Mouse (Mus musculus): ENCODE measurements around the gene Tuba3a. TPM values are rescaled to one million over a fixed set of nuclear protein-coding genes. Genes with fewer than 3 reads are reported as not detected.
A peak's percentile ranks its signal among the peaks of the same experiment; 100 is the strongest.
"Not testable (repeated sequence)": the region's sequence is repeated elsewhere in the genome, so short reads cannot be mapped to it uniquely, and the experiment has no call there.

The Tuba3a gene
- polyA plus RNA-seq, 1 experiment from 2014 or later, result 0.11 TPM

GRCm38 (mm10) chr6:125282721-125283120, 3.1 kb downstream of the Tuba3a start:
- not testable (repeated sequence) for H3K27me3 ChIP-seq
- 87% methylated on average over 13 of the region's 13 CpGs for WGBS

DNA sequence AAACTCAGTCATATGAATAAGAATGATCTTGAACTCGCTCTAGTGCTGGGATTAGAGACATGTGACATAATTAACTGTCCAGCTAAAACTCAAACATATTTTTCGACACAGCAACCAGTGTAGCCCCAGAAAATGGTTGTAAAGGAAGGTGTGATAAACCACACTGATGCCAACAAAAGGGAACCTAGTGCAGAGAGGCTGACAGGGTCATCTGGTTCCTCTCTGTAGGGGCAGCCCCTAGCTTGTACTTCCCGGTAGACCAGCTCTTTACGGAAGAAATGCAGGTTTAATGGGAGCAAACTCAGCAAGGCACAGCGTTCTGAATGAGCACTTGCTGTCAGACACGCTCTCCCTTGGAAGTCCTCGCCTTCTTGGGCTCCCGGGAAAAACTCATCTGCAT, 6.1 kb downstream of the Tuba3a start:
- no peak overlapping the region for H3K27ac ChIP-seq
- no peak overlapping the region for H3K4me2 ChIP-seq
- no peak overlapping the region for H3K9ac ChIP-seq
- 50% methylated on average over 8 of the region's 8 CpGs for WGBS
- H3K4me3 ChIP-seq, result no peak overlapping the region
- H3K36me3 ChIP-seq, result no peaks in the 10 kb centered on the region
- no peak for ATAC-seq (replicated peaks; ENCODE audit: insufficient number of reproducible peaks, insufficient read depth, low FRiP score, low read depth)
- no peaks in the 10 kb centered on the region for H3K27me3 ChIP-seq
- H3K9me3 ChIP-seq (replicated peaks), result no peaks in the 10 kb centered on the region
- H3K4me1 ChIP-seq (replicated peaks), result no peaks in the 10 kb centered on the region

More at GRCm38 (mm10) chr6:125282721-125283120, 3.1 kb downstream of the Tuba3a start:
- not testable (repeated sequence) for ATAC-seq (replicated peaks; ENCODE audit: insufficient number of reproducible peaks, insufficient read depth, low FRiP score, low read depth); H3K9me3 ChIP-seq (replicated peaks); H3K4me1 ChIP-seq (replicated peaks); H3K4me3 ChIP-seq; H3K36me3 ChIP-seq; H3K27ac ChIP-seq; H3K4me2 ChIP-seq; H3K9ac ChIP-seq

GRCm38 (mm10) chr6:125274841-125275563, 10.8 kb downstream of the Tuba3a start:
- 54% methylated on average over 15 of the region's 15 CpGs for WGBS
- Histone ChIP-seq H3K4me1 (replicated peaks) (peaks cover 7% of the 10 kb centered on the region), H3K27ac (no peak overlapping the region), H3K36me3 (no peaks in the 10 kb centered on the region), H3K4me2 (no peak overlapping the region), H3K4me3 (no peak overlapping the region), H3K27me3 (no peaks in the 10 kb centered on the region), H3K9me3 (replicated peaks) (no peaks in the 10 kb centered on the region), H3K9ac (no peak overlapping the region)
- ATAC-seq (replicated peaks; ENCODE audit: insufficient number of reproducible peaks, insufficient read depth, low FRiP score, low read depth), result no peak

- WGBS, result 71% methylated on average over 10 of the region's 10 CpGs
- H3K27ac ChIP-seq, result no peak overlapping the region
- H3K27me3 ChIP-seq, result no peaks in the 10 kb centered on the region
- H3K9me3 ChIP-seq (replicated peaks), result no peaks in the 10 kb centered on the region
- no peaks in the 10 kb centered on the region for H3K36me3 ChIP-seq
- no peak for ATAC-seq (replicated peaks; ENCODE audit: insufficient number of reproducible peaks, insufficient read depth, low FRiP score, low read depth)
- H3K4me1 ChIP-seq (replicated peaks), result peaks cover 7% of the 10 kb centered on the region
- no peak overlapping the region for H3K4me3 ChIP-seq
- H3K4me2 ChIP-seq, result no peak overlapping the region
- H3K9ac ChIP-seq, result no peak overlapping the region
These were observed 13.5 kb downstream of the Tuba3a start for GRCm38 (mm10) chr6:125272228-125272785.

DNA sequence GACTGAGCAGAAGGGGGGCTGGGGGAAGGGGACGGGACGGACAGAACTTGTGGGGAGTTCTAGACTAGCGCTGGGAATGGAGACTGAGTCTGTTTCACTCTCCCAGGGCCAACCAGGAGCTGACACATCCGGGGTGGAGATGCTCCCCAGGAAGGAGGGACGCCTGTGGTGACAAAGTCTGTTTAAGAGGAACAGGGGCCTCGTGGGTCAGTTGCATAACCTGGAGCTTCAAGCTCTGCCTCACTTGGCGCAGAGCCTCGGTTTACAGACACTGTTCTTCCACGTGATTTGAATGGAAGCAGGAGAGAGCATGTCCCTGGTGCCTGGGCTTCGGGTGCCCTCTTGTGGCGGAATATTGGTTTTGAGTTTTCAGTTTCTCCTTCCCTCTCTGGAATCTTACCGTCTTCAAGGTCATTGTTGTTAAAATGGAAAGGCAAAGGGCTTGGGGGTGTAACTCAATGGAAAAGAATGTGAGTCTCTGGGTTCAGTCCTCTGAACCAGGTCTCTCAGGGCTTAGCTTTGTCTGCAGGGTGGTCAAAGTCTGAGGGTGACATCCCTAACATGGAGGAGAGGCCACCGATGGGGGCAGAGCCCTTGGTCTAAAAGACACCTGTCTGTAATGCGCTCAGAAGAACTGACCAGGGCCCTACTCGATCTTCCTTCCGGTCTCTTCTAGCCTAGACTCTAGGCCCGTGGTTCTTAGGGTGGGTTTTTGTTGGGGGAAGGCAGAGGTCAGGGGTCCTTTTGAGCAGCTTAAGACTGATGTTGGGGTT, 14.2 kb downstream of the Tuba3a start:
- Histone ChIP-seq H3K27me3 (no peaks in the 10 kb centered on the region), H3K36me3 (no peaks in the 10 kb centered on the region), H3K9ac (peak overlapping the region; percentile 42; the same call in 1 of the 2 replicates), H3K9me3 (replicated peaks) (no peaks in the 10 kb centered on the region), H3K27ac (peak overlapping the region; percentile 36; the same call in 1 of the 2 replicates), H3K4me2 (peak overlapping the region; percentile 52), H3K4me1 (replicated peaks) (peaks cover 7% of the 10 kb centered on the region), H3K4me3 (0 out of 2 replicates have a peak overlapping the region, but pooled peaks have one; percentile 14)
- ATAC-seq (replicated peaks; ENCODE audit: insufficient number of reproducible peaks, insufficient read depth, low FRiP score, low read depth), result peak; percentile 88
- WGBS, result 14% methylated on average over 17 of the region's 17 CpGs

DNA sequence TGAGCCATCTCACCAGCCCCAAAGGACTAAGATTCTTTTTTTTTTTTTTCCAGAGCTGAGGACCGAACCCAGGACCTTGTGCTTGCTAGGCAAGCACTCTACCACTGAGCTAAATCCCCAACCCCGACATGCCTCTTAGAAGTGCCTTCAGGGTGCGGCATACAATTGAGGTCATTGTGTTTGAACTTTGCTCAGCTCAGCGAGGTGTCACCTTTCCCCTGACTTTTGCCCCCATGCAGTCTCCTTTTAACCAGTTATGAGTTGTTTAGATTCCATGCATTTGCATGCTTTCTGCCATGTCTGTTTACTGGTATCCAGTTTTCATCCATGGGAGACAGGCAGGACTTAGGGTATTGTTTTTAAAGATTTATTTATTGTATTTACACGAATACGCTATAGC, 17.0 kb downstream of the Tuba3a start:
- Histone ChIP-seq H3K27me3 (no peaks in the 10 kb centered on the region), H3K36me3 (no peaks in the 10 kb centered on the region), H3K4me1 (replicated peaks) (peaks cover 7% of the 10 kb centered on the region), H3K4me3 (no peak overlapping the region), H3K9ac (no peak overlapping the region), H3K9me3 (replicated peaks) (no peaks in the 10 kb centered on the region), H3K4me2 (no peak overlapping the region), H3K27ac (no peak overlapping the region)
- WGBS, result 49% methylated on average over 6 of the region's 6 CpGs
- ATAC-seq (replicated peaks; ENCODE audit: insufficient number of reproducible peaks, insufficient read depth, low FRiP score, low read depth), result no peak

DNA sequence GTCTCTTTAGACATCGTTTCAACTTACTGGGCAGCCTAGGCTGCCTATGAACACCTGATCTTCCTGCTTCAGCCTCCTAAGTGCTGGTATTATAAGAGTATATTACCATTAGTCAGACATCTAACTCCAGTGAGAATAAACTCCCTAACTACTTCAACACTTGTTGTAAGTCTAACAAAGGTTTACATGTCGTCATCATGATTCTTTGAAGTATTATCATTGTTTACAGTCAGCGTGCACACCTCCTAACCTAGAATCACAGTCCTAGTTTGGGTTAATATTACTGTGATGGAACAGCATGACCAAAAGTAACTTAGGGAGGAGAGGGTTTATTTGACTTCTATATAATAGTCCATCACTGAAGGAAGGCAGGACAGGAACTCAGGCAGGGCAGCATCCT, 18.4 kb downstream of the Tuba3a start:
- Histone ChIP-seq H3K4me2 (no peak overlapping the region), H3K4me1 (replicated peaks) (peaks cover 7% of the 10 kb centered on the region), H3K27ac (no peak overlapping the region), H3K9ac (no peak overlapping the region), H3K4me3 (no peak overlapping the region), H3K27me3 (no peaks in the 10 kb centered on the region), H3K36me3 (no peaks in the 10 kb centered on the region), H3K9me3 (replicated peaks) (no peaks in the 10 kb centered on the region)
- ATAC-seq (replicated peaks; ENCODE audit: insufficient number of reproducible peaks, insufficient read depth, low FRiP score, low read depth), result no peak
- 83% methylated on average over 3 of the region's 3 CpGs for WGBS

- H3K9ac ChIP-seq; ATAC-seq (replicated peaks; ENCODE audit: insufficient number of reproducible peaks, insufficient read depth, low FRiP score, low read depth); H3K9me3 ChIP-seq (replicated peaks); H3K36me3 ChIP-seq; H3K4me3 ChIP-seq; H3K4me1 ChIP-seq (replicated peaks); H3K4me2 ChIP-seq; H3K27ac ChIP-seq; H3K27me3 ChIP-seq: not testable (repeated sequence)
- WGBS, result 65% methylated on average over 6 of the region's 6 CpGs
These were observed 19.2 kb downstream of the Tuba3a start for GRCm38 (mm10) chr6:125266600-125266999.

- H3K4me1 ChIP-seq (replicated peaks), result no peaks in the 10 kb centered on the region
- H3K27me3 ChIP-seq, result no peaks in the 10 kb centered on the region
- ATAC-seq (replicated peaks; ENCODE audit: insufficient number of reproducible peaks, insufficient read depth, low FRiP score, low read depth), result no peak
- 58% methylated on average over 13 of the region's 13 CpGs for WGBS
- no peak overlapping the region for H3K4me2 ChIP-seq
- H3K27ac ChIP-seq, result no peak overlapping the region
- no peak overlapping the region for H3K9ac ChIP-seq
- H3K4me3 ChIP-seq, result no peak overlapping the region
- no peaks in the 10 kb centered on the region for H3K9me3 ChIP-seq (replicated peaks)
- no peaks in the 10 kb centered on the region for H3K36me3 ChIP-seq
These were observed 19.8 kb downstream of the Tuba3a start for GRCm38 (mm10) chr6:125266091-125266490.

DNA sequence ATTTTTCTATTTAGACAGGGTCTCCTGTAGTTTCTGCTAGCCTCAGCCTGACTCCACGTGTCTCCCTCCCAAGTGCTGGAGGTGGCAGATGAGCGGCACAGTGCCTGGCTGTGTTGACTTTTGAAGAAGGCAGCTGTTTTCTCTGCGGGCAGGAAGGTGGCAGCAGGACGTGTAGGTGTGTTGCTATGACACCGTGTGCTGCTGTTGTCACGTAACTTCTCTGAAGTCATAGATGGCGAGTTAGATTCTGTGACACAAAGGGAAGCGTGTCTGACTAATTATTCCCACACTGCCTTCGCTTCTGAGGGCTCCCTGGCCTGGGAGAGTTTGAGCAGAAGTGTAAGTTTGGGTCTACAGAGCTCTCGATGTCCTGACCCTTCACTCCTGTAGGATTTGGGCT, 20.6 kb downstream of the Tuba3a start:
- whole genome bisulfite sequencing, result 47% methylated on average over 10 of the region's 10 CpGs
- no peaks in the 10 kb centered on the region for H3K9me3 ChIP-seq (replicated peaks)
- H3K36me3 ChIP-seq, result no peaks in the 10 kb centered on the region
- H3K27ac ChIP-seq, result no peak overlapping the region
- no peaks in the 10 kb centered on the region for H3K4me1 ChIP-seq (replicated peaks)
- no peaks in the 10 kb centered on the region for H3K27me3 ChIP-seq
- H3K4me2 ChIP-seq, result no peak overlapping the region
- H3K4me3 ChIP-seq, result no peak overlapping the region
- no peak overlapping the region for H3K9ac ChIP-seq
- no peak for ATAC-seq (replicated peaks; ENCODE audit: insufficient number of reproducible peaks, insufficient read depth, low FRiP score, low read depth)

DNA sequence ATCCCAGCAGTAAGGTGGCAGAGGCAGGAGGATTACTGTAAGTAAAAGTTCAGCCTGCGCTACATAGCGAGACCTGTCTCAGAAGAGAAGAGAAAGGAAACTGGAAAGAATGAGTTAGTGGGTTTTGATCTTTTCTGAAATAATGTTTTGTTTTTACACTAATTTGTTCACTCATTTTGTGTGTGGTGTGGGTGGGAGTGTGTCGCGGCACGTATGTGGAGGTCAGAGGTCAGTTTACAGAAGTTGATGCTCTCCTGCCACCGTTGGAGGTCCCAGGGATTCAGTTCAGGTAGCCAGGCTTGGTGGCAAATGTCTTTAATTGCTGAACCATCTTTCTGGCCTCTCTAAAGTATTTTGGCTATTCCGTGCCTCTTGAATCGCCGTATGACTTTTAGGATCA, 21.6 kb downstream of the Tuba3a start:
- H3K4me3 ChIP-seq, result no peak overlapping the region
- no peaks in the 10 kb centered on the region for H3K9me3 ChIP-seq (replicated peaks)
- 89% methylated on average over 9 of the region's 9 CpGs for WGBS
- H3K4me2 ChIP-seq, result no peak overlapping the region
- no peak overlapping the region for H3K9ac ChIP-seq
- no peaks in the 10 kb centered on the region for H3K4me1 ChIP-seq (replicated peaks)
- no peaks in the 10 kb centered on the region for H3K36me3 ChIP-seq
- ATAC-seq (replicated peaks; ENCODE audit: insufficient number of reproducible peaks, insufficient read depth, low FRiP score, low read depth), result no peak
- H3K27me3 ChIP-seq, result no peaks in the 10 kb centered on the region
- H3K27ac ChIP-seq, result no peak overlapping the region

All from heart, embryonic 15.5 days (tissue).